Mouse (Mus musculus): ENCODE measurements at regions not wholly inside any gene's neighbourhood (a gene's known extent, or its start where the extent isn't known, plus 50 kb on each side); places are given as distances from the start of the nearest gene placed in this dataset.

DNA sequence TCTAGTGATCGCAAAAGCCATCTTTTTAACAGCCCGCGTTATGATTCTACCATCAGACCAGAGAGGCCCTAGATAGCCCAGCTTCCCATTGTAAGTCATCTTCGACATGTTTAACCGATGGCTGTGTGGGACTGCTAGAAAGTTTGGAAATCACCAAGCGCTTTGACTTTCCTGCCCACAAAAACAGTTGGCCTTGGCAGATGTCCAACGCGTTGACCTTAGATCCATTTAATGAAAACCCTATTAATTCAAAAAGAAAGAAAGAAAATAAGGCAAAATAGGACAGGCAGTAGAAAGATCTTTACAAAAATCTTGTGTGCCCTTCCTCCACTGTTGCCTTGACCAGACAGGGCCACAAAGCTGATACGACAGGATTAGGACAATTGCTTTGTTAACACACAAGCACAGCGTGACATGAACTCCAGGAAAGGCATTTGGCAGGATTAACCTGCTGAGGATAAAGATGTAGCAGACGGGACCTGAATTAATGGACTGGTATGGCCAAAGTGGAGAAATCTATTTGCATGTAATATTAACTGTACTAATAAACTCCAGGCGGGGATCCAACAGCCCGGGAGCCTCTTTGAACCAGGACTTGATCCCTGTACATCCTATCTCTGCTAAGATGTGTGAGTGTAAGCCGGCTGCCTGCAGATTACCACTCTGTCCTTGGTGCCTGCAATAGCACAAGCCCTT, 69.0 kb upstream of the Topaz1 start:
- H3K27me3 ChIP-seq (ENCODE audit: control insufficient read depth, insufficient read depth, low read length), result no peaks in the 10 kb centered on the region
- no peaks in the 10 kb centered on the region for H3K4me1 ChIP-seq (ENCODE audit: control insufficient read depth, insufficient read depth, low read length)
- no peaks in the 10 kb centered on the region for H3K9me3 ChIP-seq (ENCODE audit: control insufficient read depth, low read length)
- H3K36me3 ChIP-seq (ENCODE audit: control insufficient read depth, insufficient read depth, low read length), result no peaks in the 10 kb centered on the region
- no peak overlapping the region for H3K9ac ChIP-seq (ENCODE audit: low read length)
- no peak overlapping the region for H3K4me3 ChIP-seq (ENCODE audit: low read depth, low read length)
- H3K27ac ChIP-seq (replicated peaks; ENCODE audit: low read depth, low read length), result no peak overlapping the region
- ATAC-seq (ENCODE audit: insufficient number of reproducible peaks, low FRiP score, low TSS enrichment, low read depth), result no peak
- DNase-seq (ENCODE audit: low spot score), result no peak
- H3K4me2 ChIP-seq (ENCODE audit: low read depth, severe bottlenecking), result no peak overlapping the region
- 82% methylated on average over 14 of the region's 14 CpGs for WGBS

DNA sequence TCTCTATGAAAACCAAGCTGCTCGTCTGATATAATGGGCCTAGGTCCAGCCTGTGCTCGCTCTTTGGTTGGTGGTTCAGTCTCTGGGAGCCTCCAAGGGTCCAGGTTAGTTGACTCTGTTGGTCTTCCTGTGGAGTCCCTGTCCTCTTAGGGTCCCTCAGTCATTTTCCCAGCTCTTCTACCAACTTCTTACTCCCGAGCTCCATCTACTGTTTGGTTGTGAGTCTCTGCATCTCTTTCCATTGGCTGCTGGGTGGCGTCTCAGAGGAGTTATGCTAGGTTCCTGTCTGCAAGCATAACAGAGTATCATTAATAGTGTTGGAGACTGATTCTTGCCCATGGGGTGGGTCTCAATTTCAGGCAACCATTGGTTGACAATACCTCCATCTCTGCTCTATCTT, 60.0 kb upstream of the Topaz1 start:
- peak; percentile 31 for DNase-seq (ENCODE audit: low spot score)
- H3K4me3 ChIP-seq (ENCODE audit: low read depth, low read length), result no peak overlapping the region
- no peak overlapping the region for H3K27ac ChIP-seq (replicated peaks; ENCODE audit: low read depth, low read length)
- H3K36me3 ChIP-seq (ENCODE audit: control insufficient read depth, insufficient read depth, low read length), result no peaks in the 10 kb centered on the region
- no peaks in the 10 kb centered on the region for H3K9me3 ChIP-seq (ENCODE audit: control insufficient read depth, low read length)
- no peak for ATAC-seq (ENCODE audit: insufficient number of reproducible peaks, low FRiP score, low TSS enrichment, low read depth)
- H3K4me1 ChIP-seq (ENCODE audit: control insufficient read depth, insufficient read depth, low read length), result no peaks in the 10 kb centered on the region
- H3K4me2 ChIP-seq (ENCODE audit: low read depth, severe bottlenecking), result no peak overlapping the region
- H3K27me3 ChIP-seq (ENCODE audit: control insufficient read depth, insufficient read depth, low read length), result no peaks in the 10 kb centered on the region
- WGBS, result 27% methylated on average over 4 of the region's 4 CpGs
- no peak overlapping the region for H3K9ac ChIP-seq (ENCODE audit: low read length)

DNA sequence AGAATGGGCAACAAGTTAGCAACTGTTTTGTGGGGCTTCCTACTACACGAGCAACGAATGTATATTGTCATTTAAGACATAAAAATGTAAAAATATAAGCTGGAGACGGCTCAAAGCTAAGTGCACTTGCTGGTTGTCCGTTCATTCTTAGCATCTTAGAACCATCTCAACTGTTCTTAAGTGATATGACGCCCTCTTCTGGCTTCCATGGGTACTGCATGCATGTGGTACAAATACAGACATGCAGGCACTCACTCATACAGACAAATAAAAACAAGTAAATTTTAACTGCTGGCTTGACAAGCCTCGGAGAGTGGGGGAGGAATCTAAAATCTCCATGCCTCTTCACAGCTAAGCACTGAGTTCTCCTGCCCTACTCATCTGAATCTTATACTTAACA, 55.3 kb upstream of the Topaz1 start:
- H3K4me2 ChIP-seq (ENCODE audit: low read depth, severe bottlenecking), result no peak overlapping the region
- H3K4me1 ChIP-seq (ENCODE audit: control insufficient read depth, insufficient read depth, low read length), result no peaks in the 10 kb centered on the region
- H3K9me3 ChIP-seq (ENCODE audit: control insufficient read depth, low read length), result no peaks in the 10 kb centered on the region
- ATAC-seq (ENCODE audit: insufficient number of reproducible peaks, low FRiP score, low TSS enrichment, low read depth), result no peak
- WGBS, result 69% methylated on average over 6 of the region's 6 CpGs
- no peaks in the 10 kb centered on the region for H3K27me3 ChIP-seq (ENCODE audit: control insufficient read depth, insufficient read depth, low read length)
- no peaks in the 10 kb centered on the region for H3K36me3 ChIP-seq (ENCODE audit: control insufficient read depth, insufficient read depth, low read length)
- peak; percentile 47 for DNase-seq (ENCODE audit: low spot score)
- H3K27ac ChIP-seq (replicated peaks; ENCODE audit: low read depth, low read length), result no peak overlapping the region
- no peak overlapping the region for H3K9ac ChIP-seq (ENCODE audit: low read length)
- no peak overlapping the region for H3K4me3 ChIP-seq (ENCODE audit: low read depth, low read length)

DNA sequence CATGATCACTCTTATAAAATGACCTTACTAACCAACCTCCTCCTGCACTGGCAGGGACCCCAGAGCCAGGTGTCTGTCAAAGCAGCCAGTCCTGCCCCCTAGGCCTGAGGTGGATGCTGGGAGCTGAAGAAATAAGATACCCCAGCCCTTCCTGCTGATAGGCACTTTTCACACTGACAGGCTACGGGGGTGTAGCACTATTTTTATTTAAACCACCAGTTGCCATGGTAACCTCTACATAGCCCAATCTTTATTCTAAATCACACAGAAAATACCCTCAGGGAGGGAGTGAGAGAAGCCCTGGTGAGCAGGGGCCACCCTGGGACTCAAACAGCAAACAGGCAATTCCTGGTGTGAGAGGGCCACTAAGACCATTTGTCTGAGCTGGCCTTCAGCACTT, 51.4 kb upstream of the Topaz1 start:
- WGBS, result 20% methylated on average over 1 of the region's 1 CpGs
- no peaks in the 10 kb centered on the region for H3K4me1 ChIP-seq (ENCODE audit: control insufficient read depth, insufficient read depth, low read length)
- no peak overlapping the region for H3K27ac ChIP-seq (replicated peaks; ENCODE audit: low read depth, low read length)
- no peak overlapping the region for H3K4me2 ChIP-seq (ENCODE audit: low read depth, severe bottlenecking)
- no peak overlapping the region for H3K4me3 ChIP-seq (ENCODE audit: low read depth, low read length)
- H3K9ac ChIP-seq (ENCODE audit: low read length), result no peak overlapping the region
- ATAC-seq (ENCODE audit: insufficient number of reproducible peaks, low FRiP score, low TSS enrichment, low read depth) (no peak), DNase-seq (ENCODE audit: low spot score) (no peak)
- H3K9me3 ChIP-seq (ENCODE audit: control insufficient read depth, low read length), result no peaks in the 10 kb centered on the region
- no peaks in the 10 kb centered on the region for H3K36me3 ChIP-seq (ENCODE audit: control insufficient read depth, insufficient read depth, low read length)
- no peaks in the 10 kb centered on the region for H3K27me3 ChIP-seq (ENCODE audit: control insufficient read depth, insufficient read depth, low read length)

Small RNA genes lying in the stretch of these regions (microRNA-seq; reads per million reads assigned to microRNA genes)
- gene Mir138-1, result 44.9 reads per million, percentile 39 among the genes with 10 or more reads in this experiment
